Mouse (Mus musculus): Measurements from ENCODE around the gene Tmem211. TPM values are rescaled to one million over a fixed set of nuclear protein-coding genes. Genes with fewer than 3 reads are reported as not detected.

The Tmem211 gene
- polyA plus RNA-seq, 1 experiment from 2014 or later: not detected

- H3K9me3 ChIP-seq (ENCODE audit: low read length): no peaks in the 10 kb centered on the region
- ATAC-seq (no peak), DNase-seq (ENCODE audit: low spot score) (no peak)
- no peaks in the 10 kb centered on the region for H3K27me3 ChIP-seq (replicated peaks; ENCODE audit: insufficient read depth, low read length)
- no peak overlapping the region for H3K9ac ChIP-seq (replicated peaks; ENCODE audit: low read depth)
- no peak overlapping the region for H3K4me3 ChIP-seq (ENCODE audit: low read depth, low read length)
- no peaks in the 10 kb centered on the region for H3K4me1 ChIP-seq (ENCODE audit: insufficient read depth, low read depth, low read length)
- TF ChIP-seq EP300 (IDR thresholded peaks at IDR 0.05): no peak
- no peak for TF ChIP-seq CTCF (IDR thresholded peaks at IDR 0.05)
- WGBS: 57% methylated on average over 14 of the region's 14 CpGs
- no peak overlapping the region for H3K27ac ChIP-seq (ENCODE audit: low read length)
- H3K4me2 ChIP-seq (replicated peaks; ENCODE audit: low read depth, low read length): no peak overlapping the region
- no peaks in the 10 kb centered on the region for H3K36me3 ChIP-seq (ENCODE audit: insufficient read depth, low read length)
Observed at GRCm38 (mm10) chr5:113216328-113216960, 10.3 kb upstream of the Tmem211 start.

GRCm38 (mm10) chr5:113217076-113217475, 9.6 kb upstream of the Tmem211 start:
- H3K36me3 ChIP-seq (ENCODE audit: insufficient read depth, low read length): no peaks in the 10 kb centered on the region
- no peak for ATAC-seq
- DNase-seq (ENCODE audit: low spot score): no peak
- TF ChIP-seq EP300 (IDR thresholded peaks at IDR 0.05): no peak
- no peak for TF ChIP-seq CTCF (IDR thresholded peaks at IDR 0.05)
- WGBS: 69% methylated on average over 12 of the region's 12 CpGs
- no peak overlapping the region for H3K9ac ChIP-seq (replicated peaks; ENCODE audit: low read depth)
- H3K9me3 ChIP-seq (ENCODE audit: low read length): no peaks in the 10 kb centered on the region
- no peaks in the 10 kb centered on the region for H3K4me1 ChIP-seq (ENCODE audit: insufficient read depth, low read depth, low read length)
- H3K27me3 ChIP-seq (replicated peaks; ENCODE audit: insufficient read depth, low read length): no peaks in the 10 kb centered on the region
- no peak overlapping the region for H3K27ac ChIP-seq (ENCODE audit: low read length)
- no peak overlapping the region for H3K4me3 ChIP-seq (ENCODE audit: low read depth, low read length)
- H3K4me2 ChIP-seq (replicated peaks; ENCODE audit: low read depth, low read length): no peak overlapping the region

- 0 out of 2 replicates have a peak overlapping the region, but pooled peaks have one; percentile 11 for H3K4me2 ChIP-seq (replicated peaks; ENCODE audit: low read depth, low read length)
Observed at GRCm38 (mm10) chr5:113218617-113219235, 8.0 kb upstream of the Tmem211 start.

GRCm38 (mm10) chr5:113219450-113219849, 7.3 kb upstream of the Tmem211 start:
- TF ChIP-seq CTCF (IDR thresholded peaks at IDR 0.05) (no peak), EP300 (IDR thresholded peaks at IDR 0.05) (no peak)
- Histone ChIP-seq H3K36me3 (ENCODE audit: insufficient read depth, low read length) (no peaks in the 10 kb centered on the region), H3K9me3 (ENCODE audit: low read length) (no peaks in the 10 kb centered on the region), H3K9ac (replicated peaks; ENCODE audit: low read depth) (no peak overlapping the region), H3K4me3 (ENCODE audit: low read depth, low read length) (no peak overlapping the region), H3K4me1 (ENCODE audit: insufficient read depth, low read depth, low read length) (no peaks in the 10 kb centered on the region), H3K4me2 (replicated peaks; ENCODE audit: low read depth, low read length) (0 out of 2 replicates have a peak overlapping the region, but pooled peaks have one; percentile 11), H3K27me3 (replicated peaks; ENCODE audit: insufficient read depth, low read length) (no peaks in the 10 kb centered on the region), H3K27ac (ENCODE audit: low read length) (no peak overlapping the region)
- WGBS: 64% methylated on average over 6 of the region's 6 CpGs
- ATAC-seq (no peak), DNase-seq (ENCODE audit: low spot score) (no peak)

More at GRCm38 (mm10) chr5:113218617-113219235, 8.0 kb upstream of the Tmem211 start:
- Histone ChIP-seq H3K36me3 (ENCODE audit: insufficient read depth, low read length) (no peaks in the 10 kb centered on the region), H3K9ac (replicated peaks; ENCODE audit: low read depth) (no peak overlapping the region), H3K27ac (ENCODE audit: low read length) (no peak overlapping the region), H3K27me3 (replicated peaks; ENCODE audit: insufficient read depth, low read length) (no peaks in the 10 kb centered on the region), H3K4me1 (ENCODE audit: insufficient read depth, low read depth, low read length) (no peaks in the 10 kb centered on the region), H3K9me3 (ENCODE audit: low read length) (no peaks in the 10 kb centered on the region), H3K4me3 (ENCODE audit: low read depth, low read length) (no peak overlapping the region)
- DNase-seq (ENCODE audit: low spot score) (no peak), ATAC-seq (no peak)
- TF ChIP-seq EP300 (IDR thresholded peaks at IDR 0.05): no peak
- no peak for TF ChIP-seq CTCF (IDR thresholded peaks at IDR 0.05)
- WGBS: 42% methylated on average over 17 of the region's 17 CpGs

- no peak overlapping the region for H3K9ac ChIP-seq (replicated peaks; ENCODE audit: low read depth)
- DNase-seq (ENCODE audit: low spot score): no peak
- H3K36me3 ChIP-seq (ENCODE audit: insufficient read depth, low read length): no peaks in the 10 kb centered on the region
- H3K4me3 ChIP-seq (ENCODE audit: low read depth, low read length): no peak overlapping the region; the same call in 1 of the 2 replicates
- no peaks in the 10 kb centered on the region for H3K9me3 ChIP-seq (ENCODE audit: low read length)
- no peak overlapping the region for H3K27ac ChIP-seq (ENCODE audit: low read length)
- no peaks in the 10 kb centered on the region for H3K4me1 ChIP-seq (ENCODE audit: insufficient read depth, low read depth, low read length)
- no peak for ATAC-seq
- 45% methylated on average over 7 of the region's 7 CpGs for WGBS
- no peaks in the 10 kb centered on the region for H3K27me3 ChIP-seq (replicated peaks; ENCODE audit: insufficient read depth, low read length)
- H3K4me2 ChIP-seq (replicated peaks; ENCODE audit: low read depth, low read length): peak overlapping the region; percentile 98; the same call in 1 of the 2 replicates
- no peak for TF ChIP-seq EP300 (IDR thresholded peaks at IDR 0.05)
- no peak for TF ChIP-seq CTCF (IDR thresholded peaks at IDR 0.05)
Observed at GRCm38 (mm10) chr5:113219876-113220275, 6.8 kb upstream of the Tmem211 start.

- H3K4me3 ChIP-seq (ENCODE audit: low read depth, low read length): peak overlapping the region; percentile 67
- no peaks in the 10 kb centered on the region for H3K36me3 ChIP-seq (ENCODE audit: insufficient read depth, low read length)
- no peaks in the 10 kb centered on the region for H3K9me3 ChIP-seq (ENCODE audit: low read length)
- no peaks in the 10 kb centered on the region for H3K4me1 ChIP-seq (ENCODE audit: insufficient read depth, low read depth, low read length)
- H3K4me2 ChIP-seq (replicated peaks; ENCODE audit: low read depth, low read length): peak overlapping the region; percentile 98
- DNase-seq (ENCODE audit: low spot score) (peak; percentile 53), ATAC-seq (peak; percentile 55)
- H3K27ac ChIP-seq (ENCODE audit: low read length): peak overlapping the region; percentile 57
- peak; percentile 11 for TF ChIP-seq CTCF (IDR thresholded peaks at IDR 0.05)
- TF ChIP-seq EP300 (IDR thresholded peaks at IDR 0.05): no peak
- peak overlapping the region; percentile 43; the same call in 1 of the 2 replicates for H3K9ac ChIP-seq (replicated peaks; ENCODE audit: low read depth)
- no peaks in the 10 kb centered on the region for H3K27me3 ChIP-seq (replicated peaks; ENCODE audit: insufficient read depth, low read length)
- 5% methylated on average over 40 of the region's 64 CpGs for WGBS
Observed at GRCm38 (mm10) chr5:113220383-113221146, 6.1 kb upstream of the Tmem211 start.
